Mouse (Mus musculus) lung, postnatal 0 days (tissue): ENCODE measurements at regions not wholly inside any gene's neighbourhood (a gene's known extent, or its start where the extent isn't known, plus 50 kb on each side); places are given as distances from the start of the nearest gene placed in this dataset.

ENCODE experiments used
- ATAC-seq: fragments of 200-750 bp; cut with Nextera tagmentation; 2 replicates; pipeline ENCODE4 v1.8.0; 2017; ENCODE audit warnings: moderate library complexity
- DNase-seq: peaks from one replicate; pipeline ENCODE4 v3.0.0-alpha.2; 2016; ENCODE audit warnings: low spot score
- H3K27ac ChIP-seq: fragments of 300-500 bp; sonication (generic); 2 replicates; pipeline ENCODE4 v1.5.1; 2014; ENCODE audit warnings: antibody characterized with exemption, mild to moderate bottlenecking, low read length, mixed read lengths
- H3K27me3 ChIP-seq: fragments of 300-500 bp; sonication (generic); replicated peaks from 2 replicates; pipeline ENCODE4 v1.6.1; 2014; ENCODE audit warnings: low read length, mixed read lengths; ENCODE audit not compliant: insufficient read depth
- H3K36me3 ChIP-seq: fragments of 300-500 bp; sonication (generic); 2 replicates; pipeline ENCODE4 v1.6.1; 2014; ENCODE audit warnings: low read length, mixed read lengths; ENCODE audit not compliant: insufficient read depth
- H3K4me1 ChIP-seq: fragments of 300-500 bp; sonication (generic); 2 replicates; pipeline ENCODE4 v1.6.1; 2014; ENCODE audit warnings: antibody characterized with exemption, low read depth, low read length, mixed read lengths; ENCODE audit not compliant: insufficient read depth
- H3K4me2 ChIP-seq: fragments of 300-500 bp; sonication (generic); replicated peaks from 2 replicates; pipeline ENCODE4 v1.6.1; 2014; ENCODE audit warnings: low read depth, mild to moderate bottlenecking, low read length, moderate library complexity, mixed read lengths
- H3K4me3 ChIP-seq: fragments of 300-500 bp; sonication (generic); 2 replicates; pipeline ENCODE4 v1.5.1; 2014; ENCODE audit warnings: low read depth, low read length
- H3K9ac ChIP-seq: fragments of 300-500 bp; sonication (generic); replicated peaks from 2 replicates; pipeline ENCODE4 v1.6.1; 2014; ENCODE audit warnings: low read depth, mild to moderate bottlenecking
- H3K9me3 ChIP-seq: fragments of 300-500 bp; sonication (generic); 2 replicates; pipeline ENCODE4 v1.6.1; 2016; ENCODE audit warnings: low read length, mixed read lengths
- CTCF ChIP-seq: IDR thresholded peaks from 2 replicates; pipeline ENCODE4 v1.5.1; 2016; ENCODE audit warnings: antibody characterized with exemption, mild to moderate bottlenecking
- EP300 ChIP-seq: IDR thresholded peaks from 2 replicates; pipeline ENCODE4 v1.6.1; 2016; ENCODE audit warnings: antibody characterized with exemption, mild to moderate bottlenecking, control low read depth
- WGBS: fragments of 180-500 bp; shearing (Covaris S2); extraction: QIAGEN DNeasy Blood & Tissue Kit; methylation state at CpG from one replicate; pipeline ENCODE4 v1.1.7; 2014; 5-methylcytosine and 5-hydroxymethylcytosine counted together

DNA sequence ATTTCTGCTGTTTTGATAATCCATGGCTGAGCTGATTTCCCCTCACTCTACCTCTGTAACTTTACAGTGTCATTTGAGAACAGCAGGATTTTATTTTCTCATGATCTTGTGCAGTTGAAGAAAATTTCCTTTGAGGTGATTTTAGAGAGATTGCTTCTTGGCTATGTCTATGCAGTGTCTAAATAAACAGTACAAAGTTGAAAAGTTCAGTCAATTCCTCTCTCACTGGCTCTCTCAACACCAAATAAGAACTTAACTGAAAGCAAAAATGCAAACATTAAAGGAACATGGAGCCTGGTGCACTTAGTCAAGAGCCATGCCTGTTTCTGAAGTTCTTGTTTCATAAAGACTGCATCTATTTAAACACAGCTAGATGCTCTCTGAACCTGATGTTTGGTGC is 254.7 kb downstream of the Tfec start:
- Histone ChIP-seq H3K9me3 (no peaks in the 10 kb centered on the region), H3K4me3 (no peak overlapping the region), H3K4me1 (no peaks in the 10 kb centered on the region), H3K36me3 (no peaks in the 10 kb centered on the region), H3K9ac (no peak overlapping the region), H3K27me3 (no peaks in the 10 kb centered on the region), H3K27ac (no peak overlapping the region), H3K4me2 (no peak overlapping the region)
- no peak for ATAC-seq
- TF ChIP-seq EP300 (no peak), CTCF (no peak)
- DNase-seq = no peak

- no peak for TF ChIP-seq CTCF
- TF ChIP-seq EP300 = no peak
- no peaks in the 10 kb centered on the region for H3K36me3 ChIP-seq
- H3K9me3 ChIP-seq = no peaks in the 10 kb centered on the region
- no peaks in the 10 kb centered on the region for H3K4me1 ChIP-seq
- H3K27ac ChIP-seq = no peak overlapping the region
- DNase-seq (no peak), ATAC-seq (no peak)
- 89% methylated on average over 13 of the region's 13 CpGs for WGBS
- no peaks in the 10 kb centered on the region for H3K27me3 ChIP-seq
- no peak overlapping the region for H3K4me3 ChIP-seq
- H3K9ac ChIP-seq = no peak overlapping the region
- no peak overlapping the region for H3K4me2 ChIP-seq
These were observed 261.4 kb downstream of the Tfec start for GRCm38 (mm10) chr6:16636736-16637304.

DNA sequence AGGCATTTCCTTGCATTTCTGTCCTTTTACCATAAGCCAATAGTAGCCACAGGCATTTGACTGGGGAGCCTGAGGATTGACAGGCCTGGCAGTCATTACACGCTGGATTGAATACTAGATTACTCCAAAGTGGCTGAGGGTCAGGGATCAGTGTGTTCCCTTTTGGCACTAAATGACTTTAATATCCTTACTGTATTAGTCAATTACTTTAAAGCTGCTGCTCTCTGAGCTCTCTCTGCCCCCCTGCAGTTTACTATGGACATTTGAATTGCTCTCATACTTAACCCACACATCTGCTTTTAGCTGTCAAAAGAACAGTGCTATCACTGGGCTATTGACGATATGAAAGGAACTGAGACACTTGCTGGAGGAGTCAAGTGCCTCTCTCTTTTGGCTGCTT is 262.1 kb downstream of the Tfec start:
- DNase-seq (no peak), ATAC-seq (no peak)
- H3K4me1 ChIP-seq = no peaks in the 10 kb centered on the region
- H3K27me3 ChIP-seq = no peaks in the 10 kb centered on the region
- H3K9me3 ChIP-seq = no peaks in the 10 kb centered on the region
- H3K27ac ChIP-seq = no peak overlapping the region
- WGBS = 63% methylated on average over 2 of the region's 2 CpGs
- no peak overlapping the region for H3K4me2 ChIP-seq
- no peak overlapping the region for H3K9ac ChIP-seq
- H3K4me3 ChIP-seq = no peak overlapping the region
- TF ChIP-seq CTCF = no peak
- no peak for TF ChIP-seq EP300
- no peaks in the 10 kb centered on the region for H3K36me3 ChIP-seq

- Histone ChIP-seq H3K27ac (no peak overlapping the region), H3K4me2 (no peak overlapping the region), H3K27me3 (no peaks in the 10 kb centered on the region), H3K9me3 (no peaks in the 10 kb centered on the region), H3K4me1 (no peaks in the 10 kb centered on the region), H3K9ac (no peak overlapping the region), H3K36me3 (no peaks in the 10 kb centered on the region), H3K4me3 (no peak overlapping the region)
- WGBS = 72% methylated on average over 9 of the region's 9 CpGs
- DNase-seq (no peak), ATAC-seq (no peak)
- no peak for TF ChIP-seq CTCF
- TF ChIP-seq EP300 = no peak
These were observed 290.7 kb downstream of the Tfec start for GRCm38 (mm10) chr6:16607393-16608023.

- TF ChIP-seq CTCF (no peak), EP300 (no peak)
- Histone ChIP-seq H3K4me1 (no peaks in the 10 kb centered on the region), H3K9ac (no peak overlapping the region), H3K4me2 (no peak overlapping the region), H3K27me3 (no peaks in the 10 kb centered on the region), H3K9me3 (no peaks in the 10 kb centered on the region), H3K27ac (no peak overlapping the region), H3K4me3 (no peak overlapping the region), H3K36me3 (no peaks in the 10 kb centered on the region)
- WGBS = 48% methylated on average over 4 of the region's 4 CpGs
- no peak for DNase-seq
- ATAC-seq = no peak
These were observed 291.4 kb downstream of the Tfec start for GRCm38 (mm10) chr6:16606687-16607392.

DNA sequence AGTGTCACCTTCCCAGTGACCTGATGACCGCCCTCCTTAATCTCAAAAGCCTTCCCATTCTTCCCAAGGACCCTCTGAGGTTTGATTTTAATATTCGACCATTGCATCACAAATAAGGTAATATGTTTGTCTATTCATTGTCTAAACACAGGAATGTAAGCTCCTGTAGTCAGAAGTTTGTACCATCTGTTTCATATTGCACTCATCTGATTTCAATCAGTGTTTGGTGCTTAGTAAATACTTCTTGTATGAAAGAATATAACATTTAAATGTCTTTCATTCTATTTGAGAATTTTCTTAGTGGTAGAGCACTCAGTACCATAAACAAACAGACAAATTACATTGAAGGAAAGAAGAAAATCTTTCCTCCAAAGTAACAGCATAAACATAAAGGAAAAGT is 305.8 kb downstream of the Tfec start:
- Histone ChIP-seq H3K9me3 (no peaks in the 10 kb centered on the region), H3K27ac (no peak overlapping the region), H3K27me3 (no peaks in the 10 kb centered on the region), H3K36me3 (no peaks in the 10 kb centered on the region), H3K9ac (no peak overlapping the region), H3K4me1 (no peaks in the 10 kb centered on the region), H3K4me3 (no peak overlapping the region), H3K4me2 (no peak overlapping the region)
- TF ChIP-seq EP300 (no peak), CTCF (no peak)
- 64% methylated on average over 2 of the region's 2 CpGs for WGBS
- DNase-seq (no peak), ATAC-seq (no peak)
